Mouse (Mus musculus) c-Kit-positive CD71-positive TER-119-positive erythroid progenitor cells, embryonic 14.5 days (primary cell): ENCODE results near the gene Trim47.
"Not testable (repeated sequence)": the region's sequence is repeated elsewhere in the genome, so short reads cannot be mapped to it uniquely, and the experiment has no call there.

ENCODE experiments used
- DNase-seq: peaks from one replicate; pipeline ENCODE4 v3.0.0-alpha.2; 2013; ENCODE audit warnings: low spot score

Trim47 gene

DNA sequence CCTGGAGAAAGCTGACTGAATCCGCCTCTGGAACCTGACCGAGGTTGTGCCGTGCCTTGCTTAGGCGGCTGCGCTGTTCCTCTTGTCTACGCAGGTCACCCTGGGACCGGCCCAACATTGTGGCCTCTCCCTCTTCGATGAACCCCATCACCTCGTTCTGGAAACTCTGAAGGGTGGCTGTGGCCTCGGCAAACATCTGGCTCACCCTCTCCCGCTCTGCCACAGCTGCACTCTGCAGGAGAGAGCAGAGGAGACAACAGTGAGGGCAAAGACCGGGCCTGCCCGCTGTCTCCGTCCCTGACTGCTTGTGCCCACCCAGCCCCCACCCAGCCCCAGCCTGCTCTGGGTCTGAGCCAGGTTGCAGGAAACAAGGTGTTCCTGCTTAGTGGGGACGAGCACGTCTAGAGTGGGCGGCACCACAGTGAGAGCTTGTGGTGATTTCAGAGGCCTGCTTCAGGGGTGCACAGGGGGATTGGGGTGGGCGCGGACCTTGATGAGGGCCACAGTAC, 19.2 kb downstream of the Trim47 start:
- DNase-seq = no peak

DNA sequence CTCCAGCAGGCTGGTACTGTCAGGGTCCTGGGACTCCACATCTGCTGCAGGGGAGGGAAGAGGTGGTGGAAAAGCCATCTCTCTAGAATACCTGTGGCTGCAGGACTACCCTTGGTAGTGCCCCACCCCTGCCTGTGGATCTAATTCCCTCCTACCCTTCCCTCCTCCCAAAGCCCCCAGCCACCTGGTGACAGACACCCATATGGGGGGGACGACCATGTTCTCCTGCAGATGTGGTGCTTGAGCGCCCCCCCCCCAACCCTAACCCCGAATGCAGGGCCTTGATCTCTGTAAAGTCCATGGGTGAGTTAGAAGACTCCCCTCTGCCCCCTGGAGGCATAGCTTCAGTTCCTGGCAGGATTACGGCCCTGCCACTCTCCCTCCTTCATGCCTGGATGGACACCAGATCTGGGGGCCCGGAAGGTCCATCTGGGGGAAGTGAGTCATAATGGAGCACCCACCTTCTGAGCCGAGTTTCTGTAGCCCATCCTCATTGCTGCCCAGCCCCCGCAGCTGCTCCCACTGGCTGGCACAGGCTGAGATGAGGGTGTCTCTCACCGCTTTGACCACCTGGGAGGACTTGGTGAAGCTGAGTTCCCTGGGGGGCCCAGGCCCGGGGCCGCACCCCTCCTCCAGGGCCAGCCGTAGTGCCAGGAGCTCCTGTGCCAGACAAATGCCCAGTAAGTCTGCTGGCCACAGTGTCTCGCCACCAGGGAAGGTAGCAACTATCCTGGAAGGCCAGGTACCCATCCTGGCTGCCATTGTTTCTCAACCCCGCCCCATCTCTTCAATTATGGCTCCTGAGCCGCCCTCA, 19.8 kb downstream of the Trim47 start:
- no peak for DNase-seq

DNA sequence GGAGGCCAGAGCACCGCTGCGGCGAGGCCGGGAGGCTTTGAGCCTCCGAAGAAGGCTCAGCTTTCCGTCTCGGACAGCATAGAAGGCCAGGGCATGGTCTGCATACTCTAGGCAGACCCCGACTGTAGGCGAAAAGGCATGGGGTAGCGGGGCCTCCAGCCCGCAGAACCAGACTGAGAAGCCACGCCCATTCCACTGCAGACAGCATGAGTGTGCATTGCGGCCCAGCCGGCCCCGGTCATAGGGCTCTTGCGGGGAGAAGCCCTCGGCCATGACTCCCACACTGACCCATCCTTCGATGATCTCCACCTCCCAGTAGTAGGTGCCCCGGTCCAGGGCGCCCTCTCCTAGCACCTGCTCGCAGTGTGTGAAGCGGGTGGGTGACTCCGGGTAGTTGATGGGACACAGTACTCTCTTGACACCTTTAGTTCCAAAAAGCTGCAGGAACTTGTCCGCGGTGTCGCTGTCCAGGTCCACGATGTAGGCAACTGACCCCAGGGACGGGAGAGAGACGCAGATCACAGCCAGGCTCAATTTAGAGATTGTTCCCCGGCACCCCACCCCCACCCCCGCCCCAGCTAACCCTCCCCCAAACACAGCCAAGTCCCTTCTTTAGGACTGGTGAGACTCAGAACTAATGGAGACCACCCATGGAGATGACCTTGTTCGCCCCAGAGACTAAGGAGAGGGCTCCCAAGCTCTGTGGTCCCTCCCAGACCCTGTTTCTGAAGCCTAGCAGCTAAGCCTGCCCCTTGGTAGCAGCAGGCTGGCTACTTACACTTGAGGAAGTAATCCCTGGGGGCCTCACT, 20.7 kb downstream of the Trim47 start:
- no peak for DNase-seq

DNA sequence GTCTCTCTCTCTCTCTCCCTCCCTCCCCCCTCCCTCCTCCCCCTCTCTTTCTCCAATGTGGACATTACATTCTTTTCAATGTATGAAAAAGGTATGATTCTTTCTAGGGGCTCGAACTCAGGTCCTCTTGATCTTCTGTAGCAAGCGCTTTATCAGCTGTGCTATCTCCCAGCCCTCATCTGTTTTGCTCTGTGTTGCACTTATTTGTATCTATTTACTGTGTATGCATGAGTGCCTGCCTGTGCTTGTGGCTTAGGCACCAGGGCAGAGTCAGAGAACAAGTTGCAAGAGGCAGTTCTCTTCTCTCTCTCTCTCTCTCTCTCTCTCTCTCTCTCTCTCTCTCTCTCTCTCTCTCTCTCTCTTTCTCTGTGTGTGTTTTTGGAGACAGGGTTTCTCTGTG, 21.9 kb downstream of the Trim47 start:
- DNase-seq = no peak

DNA sequence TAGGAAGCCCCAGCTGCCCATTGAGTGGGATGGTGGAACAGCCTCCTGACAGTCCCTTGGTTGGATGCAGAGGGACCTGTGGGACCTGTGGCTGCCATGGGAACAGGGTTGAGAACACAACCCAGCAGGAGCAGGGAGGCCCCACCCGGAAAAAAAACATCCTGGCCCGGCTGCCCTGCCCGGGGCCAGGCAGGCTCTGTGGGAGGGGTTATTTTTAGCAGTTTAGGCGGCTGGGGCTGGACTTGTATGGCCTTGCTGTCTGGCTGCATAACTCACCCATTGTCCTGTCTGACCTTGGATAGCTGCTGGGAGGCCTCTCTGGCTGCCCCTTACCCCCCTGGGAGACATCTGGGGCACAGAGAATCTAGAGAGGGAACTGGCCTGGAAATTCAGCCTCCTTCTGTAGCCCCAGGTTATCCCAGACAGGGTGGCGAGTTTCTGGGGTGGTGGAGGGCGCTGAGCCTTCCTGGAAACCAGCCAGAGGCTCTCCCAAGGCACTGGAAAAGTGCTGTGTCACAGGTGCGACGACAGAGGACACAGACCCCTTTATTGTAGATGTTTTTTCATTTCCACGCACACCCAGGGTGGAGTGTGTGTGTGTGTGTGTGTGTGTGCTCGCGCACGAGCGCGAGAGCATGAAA, 22.9 kb downstream of the Trim47 start:
- no peak for DNase-seq

DNA sequence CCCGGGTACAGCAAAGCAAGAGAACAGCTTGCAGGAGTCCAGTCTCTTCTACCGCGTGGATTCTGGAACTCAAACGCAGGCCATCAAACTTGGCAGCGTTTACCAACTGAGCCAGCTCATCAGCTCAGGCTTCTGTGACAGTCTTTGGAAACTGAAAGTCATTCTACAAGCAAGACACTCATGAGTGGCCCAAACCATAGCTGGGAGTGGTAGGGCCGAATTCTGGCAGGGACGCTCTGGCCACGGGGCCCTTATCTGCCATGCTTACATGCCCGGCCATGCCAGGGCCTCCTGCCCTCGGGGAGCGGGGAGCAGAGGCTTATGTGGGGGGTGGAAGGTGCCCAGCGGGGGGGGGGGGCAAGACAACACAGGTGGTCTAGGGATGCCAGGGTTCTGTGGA, 23.4 kb downstream of the Trim47 start:
- DNase-seq = no peak

DNA sequence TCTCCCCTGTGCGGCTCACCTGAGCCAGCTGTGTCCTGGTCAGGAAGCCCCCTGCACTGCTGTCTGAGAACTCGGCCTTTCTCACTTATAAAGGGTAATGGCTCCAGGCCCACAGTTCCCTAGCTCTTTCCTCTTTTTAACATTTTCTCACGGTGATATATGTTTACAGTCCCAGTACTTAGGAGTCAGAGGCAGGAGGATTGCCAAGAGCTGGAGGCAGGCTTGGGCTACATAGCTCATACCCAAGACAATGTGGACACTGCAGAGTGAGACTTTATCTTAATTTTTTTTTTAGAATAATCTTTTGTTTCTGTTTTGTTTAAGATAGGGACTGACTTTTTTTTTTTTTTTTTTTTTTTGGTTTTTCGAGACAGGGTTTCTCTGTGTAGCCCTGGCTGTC, 24.5 kb downstream of the Trim47 start:
- DNase-seq = no peak

DNA sequence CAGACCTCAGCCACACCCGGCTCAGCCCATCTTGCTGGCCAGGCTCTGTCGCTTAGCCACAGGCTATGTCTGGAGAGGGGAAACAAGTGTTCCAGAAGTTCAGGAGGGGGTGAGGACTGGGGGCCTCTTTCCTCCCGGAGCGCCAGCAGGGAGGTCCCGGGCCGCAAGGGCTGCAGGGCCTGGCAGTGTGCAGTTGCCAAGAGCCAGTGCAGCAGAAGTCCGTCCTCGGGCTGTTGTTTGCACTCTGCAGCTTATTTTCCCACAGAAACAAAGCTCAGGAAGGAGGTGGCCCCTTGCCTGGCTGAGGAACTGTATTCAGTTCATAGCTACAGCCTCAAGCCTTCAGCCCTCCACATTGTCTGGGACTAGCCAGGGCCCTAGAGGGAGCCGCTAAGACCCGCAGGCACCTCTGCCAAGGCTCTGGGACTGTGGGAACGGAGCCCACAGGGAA, 25.1 kb downstream of the Trim47 start:
- no peak for DNase-seq

DNA sequence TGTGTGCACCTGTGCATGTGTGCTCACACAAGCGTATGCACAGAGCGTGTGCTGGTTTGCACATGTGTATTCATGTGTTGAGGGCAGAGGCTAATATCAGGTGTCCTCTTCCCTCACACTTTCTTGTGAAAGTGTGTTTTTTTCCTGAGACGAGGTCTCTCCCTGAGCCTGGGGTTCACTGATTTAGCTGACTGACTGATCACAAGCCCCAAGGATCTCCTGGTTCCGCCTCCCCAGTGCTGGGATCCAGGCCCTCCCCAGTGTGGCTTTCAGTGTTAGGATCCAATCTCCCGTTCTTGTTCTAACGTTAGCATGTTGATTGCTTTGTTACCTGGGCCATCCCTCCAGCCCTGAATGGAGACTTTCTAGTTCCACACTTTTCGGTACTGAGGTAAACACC, 26.2 kb downstream of the Trim47 start:
- no peak for DNase-seq

DNA sequence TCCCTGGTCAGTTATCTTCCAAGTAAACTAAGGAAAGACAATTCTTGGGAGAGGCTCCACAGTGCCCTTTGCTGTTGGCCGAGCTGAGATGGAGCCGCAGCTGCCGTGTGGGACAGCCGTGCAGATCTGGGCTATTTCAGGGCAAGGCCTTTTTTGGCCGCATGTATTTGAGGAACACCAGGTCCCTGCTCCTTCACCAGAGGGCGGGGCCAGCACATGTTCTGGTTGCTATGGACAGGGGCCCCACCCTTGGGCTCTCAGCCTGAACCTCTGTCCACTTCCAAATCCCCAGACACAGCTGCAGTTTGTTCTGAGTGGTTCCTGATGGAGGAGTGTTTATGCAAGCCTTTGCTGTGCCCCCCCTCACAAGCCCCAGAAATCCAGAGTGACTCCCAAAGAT, 26.6 kb downstream of the Trim47 start:
- no peak for DNase-seq

DNA sequence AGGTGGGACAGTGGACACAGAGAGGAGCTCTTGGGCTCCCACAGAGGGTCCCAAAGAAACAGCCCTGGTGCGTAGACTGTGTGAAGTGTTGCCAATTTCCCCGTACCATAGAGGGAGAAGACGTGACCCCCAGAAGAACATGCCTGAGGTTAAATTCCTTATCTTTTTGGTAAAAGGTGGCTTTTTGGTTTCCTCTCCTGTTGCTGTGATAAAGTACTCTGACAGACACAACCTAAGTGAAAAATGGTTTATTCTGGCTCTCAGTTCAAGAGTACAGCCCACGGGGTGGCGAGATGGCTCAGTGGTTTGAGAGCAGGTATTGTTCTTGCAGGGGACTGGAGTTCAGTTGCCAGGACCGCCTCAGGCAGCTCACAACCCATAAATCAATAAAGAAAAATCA, 27.5 kb downstream of the Trim47 start:
- DNase-seq = no peak

DNA sequence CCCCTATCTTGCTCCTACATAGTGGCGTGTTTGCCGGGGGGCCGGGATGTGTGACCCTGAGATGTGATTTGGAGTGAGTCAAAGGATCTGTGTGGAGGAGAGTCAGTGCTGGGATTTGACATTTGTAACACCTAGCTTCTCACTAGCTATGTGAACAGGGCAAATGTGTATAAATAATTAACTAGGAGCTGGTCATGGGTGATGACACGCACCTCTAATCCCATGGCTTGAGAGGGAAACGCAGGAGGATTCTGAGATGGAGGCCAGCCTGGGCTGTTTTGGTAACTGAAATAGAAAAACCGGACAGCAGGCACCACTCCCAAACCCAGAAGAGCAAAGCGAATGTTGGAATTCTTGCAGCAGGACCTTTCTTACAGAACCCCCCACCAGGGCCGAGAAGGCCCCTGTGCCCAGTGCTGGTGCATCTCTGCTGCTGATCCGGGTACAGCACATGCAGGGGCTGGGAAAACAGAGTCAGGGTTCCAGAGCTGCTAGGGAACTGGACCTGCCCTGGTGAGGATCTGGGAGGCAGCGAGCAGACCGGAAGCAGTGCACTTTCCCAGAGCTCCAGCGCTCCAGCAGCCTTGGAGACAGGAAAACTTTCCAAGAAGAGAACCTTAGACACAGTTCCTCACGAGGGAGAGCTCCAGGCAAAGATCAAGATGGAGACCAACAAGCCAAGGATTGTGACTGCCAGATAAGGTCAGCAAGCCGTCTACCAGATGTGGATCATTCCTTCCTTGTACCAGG, 28.1 kb downstream of the Trim47 start:
- DNase-seq = no peak

DNA sequence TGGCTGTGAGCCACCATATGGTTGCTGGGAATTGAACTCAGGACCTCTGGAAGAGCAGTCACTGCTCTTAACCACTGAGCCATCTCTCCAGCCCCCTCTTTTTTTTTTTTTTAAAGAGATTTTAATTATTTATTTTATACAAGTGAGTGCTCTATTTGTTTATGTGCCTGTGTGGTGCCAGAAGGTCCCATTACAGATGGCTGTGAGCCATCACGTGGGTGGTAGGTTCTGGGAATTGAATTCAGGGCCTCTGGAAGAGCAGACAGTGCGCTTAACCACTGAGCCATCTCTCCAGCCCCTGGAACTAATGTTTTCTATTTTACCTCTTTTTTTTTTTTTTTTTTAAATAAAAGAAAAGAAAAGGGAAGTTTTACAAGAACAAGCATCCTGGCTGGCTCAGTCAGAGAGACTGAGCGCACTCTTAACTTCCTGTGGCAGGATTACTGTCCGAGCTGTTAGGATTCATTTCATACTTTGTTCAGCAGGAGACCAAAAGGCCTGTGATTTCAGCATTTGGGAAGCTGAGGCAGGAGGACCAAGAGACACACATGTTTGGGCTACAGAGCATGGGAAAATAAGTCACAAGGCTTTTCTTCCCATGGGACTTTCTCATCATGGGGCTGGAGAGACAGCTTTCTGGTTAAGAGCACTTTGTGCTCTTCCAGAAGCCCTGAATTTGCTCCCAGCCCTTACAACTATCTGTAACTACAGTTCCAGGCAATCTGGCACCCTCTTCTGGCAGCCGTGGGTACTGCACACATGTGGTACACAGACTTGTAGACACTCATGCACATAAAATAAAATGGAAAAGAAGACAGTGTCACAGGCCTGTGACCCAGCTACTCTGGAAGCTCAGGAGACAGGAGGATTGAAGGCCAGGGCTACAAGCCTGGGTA, 30.5 kb downstream of the Trim47 start:
- DNase-seq = peak; percentile 56

DNA sequence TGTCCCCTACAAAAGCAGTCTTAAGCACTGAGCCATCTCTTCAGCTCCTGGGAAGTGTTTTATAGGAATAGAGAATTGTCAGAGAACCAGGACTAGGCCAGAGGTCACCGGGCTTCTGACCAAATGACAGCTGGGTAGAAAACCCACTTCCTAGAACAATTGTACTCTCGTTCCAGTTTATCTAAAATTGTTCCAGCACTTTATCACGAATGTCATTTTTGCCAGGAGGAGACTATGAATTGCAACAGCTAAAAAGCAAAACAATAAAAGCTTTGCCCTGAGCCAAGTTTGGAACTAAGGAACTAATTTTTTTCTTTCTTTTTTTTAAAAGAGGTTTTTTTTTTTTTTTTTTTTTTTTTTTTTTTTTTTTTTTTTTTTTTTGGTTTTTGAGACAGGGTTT, 31.4 kb downstream of the Trim47 start:
- DNase-seq = no peak

DNA sequence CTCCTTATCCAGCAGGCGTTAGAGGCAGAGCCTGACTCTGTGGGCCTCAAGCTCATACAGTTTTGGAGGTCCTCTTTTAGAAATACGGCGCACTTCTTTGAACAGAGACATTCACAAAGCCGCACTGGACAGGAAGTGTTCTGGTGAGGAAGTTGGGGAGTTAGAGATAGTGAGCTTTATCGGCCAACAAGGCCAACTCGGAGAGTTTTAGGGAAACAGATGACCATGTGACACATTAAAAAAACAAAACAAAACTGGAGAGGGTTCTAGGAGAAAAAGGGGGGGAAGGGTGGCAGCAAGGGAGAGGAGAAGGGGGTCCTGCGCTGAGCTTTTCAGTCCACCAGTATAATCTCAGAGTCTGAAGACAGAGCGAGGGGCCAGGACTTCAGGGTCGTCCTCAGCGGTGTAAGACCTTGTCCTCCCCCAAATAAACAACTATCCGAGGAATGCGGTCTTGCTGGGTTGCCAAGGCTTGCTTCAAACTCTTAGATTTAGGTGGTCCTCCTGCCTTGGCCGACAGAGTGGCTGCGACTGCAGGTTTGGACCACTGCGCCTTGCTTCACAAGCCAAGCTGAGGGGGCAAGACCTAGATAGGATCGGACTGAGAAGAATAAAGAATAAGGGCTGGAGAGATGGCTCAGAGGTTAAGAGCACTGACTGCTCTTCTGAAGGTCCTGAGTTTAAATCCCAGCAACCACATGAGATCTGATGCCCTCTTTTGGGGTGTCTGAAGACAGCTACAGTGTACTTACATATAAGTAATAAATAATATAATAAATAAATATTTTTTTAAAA, 33.0 kb downstream of the Trim47 start:
- no peak for DNase-seq

DNA sequence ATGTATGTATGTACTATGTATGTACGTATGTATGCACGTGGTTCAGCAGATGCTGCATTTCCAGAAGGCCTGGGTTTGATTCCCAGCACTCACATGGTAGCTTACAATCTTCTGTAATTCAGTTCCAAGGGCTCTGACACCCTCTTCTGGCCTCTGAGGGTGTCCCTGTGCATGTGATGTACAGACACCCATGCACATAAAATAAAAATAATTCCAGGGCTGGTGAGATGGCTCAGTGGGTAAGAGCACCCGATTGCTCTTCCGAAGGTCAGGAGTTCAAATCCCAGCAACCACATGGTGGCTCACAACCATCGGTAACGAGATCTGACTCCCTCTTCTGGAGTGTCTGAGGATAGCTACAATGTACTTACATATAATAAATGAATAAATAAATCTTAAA, 34.1 kb downstream of the Trim47 start:
- DNase-seq = not testable (repeated sequence)

DNA sequence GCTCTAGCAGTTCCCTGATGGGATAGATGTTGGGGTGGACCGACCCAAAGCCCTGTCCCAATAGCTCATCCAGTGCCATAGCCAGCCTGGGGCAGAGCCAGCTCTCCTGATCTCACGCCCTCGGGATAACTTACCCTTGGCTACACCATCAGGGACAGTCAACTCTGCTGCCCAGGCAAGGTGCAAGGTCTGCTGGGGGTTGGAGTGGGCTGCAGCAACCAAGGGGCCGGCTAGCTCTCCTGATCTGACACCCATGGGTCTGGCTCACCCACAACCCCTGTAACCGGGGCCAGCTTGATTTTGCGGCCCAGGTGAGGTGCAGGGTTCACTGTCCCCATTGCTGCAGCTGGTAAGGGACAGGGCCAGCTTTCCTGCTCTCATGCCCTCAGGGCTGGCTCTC, 35.4 kb downstream of the Trim47 start:
- no peak for DNase-seq

DNA sequence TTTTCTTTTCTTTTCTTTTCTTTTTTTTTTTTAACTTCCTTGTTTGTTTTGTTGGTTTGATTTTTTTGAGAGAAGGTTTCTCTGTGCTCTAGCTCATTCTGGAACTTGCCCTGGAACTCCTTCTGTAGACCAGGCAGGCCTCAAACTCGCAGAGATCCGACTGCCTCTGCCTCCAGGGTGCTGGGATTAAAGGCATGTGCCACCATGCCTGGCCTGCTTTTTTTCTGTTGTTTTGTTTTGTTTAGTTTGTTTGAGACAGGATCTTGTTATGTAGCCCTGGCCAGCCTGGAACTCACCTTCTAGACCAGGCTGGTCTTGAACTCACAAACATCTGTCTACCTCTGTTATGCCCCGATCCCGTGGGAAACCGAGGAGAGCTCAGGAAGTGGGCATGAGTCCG, 37.5 kb downstream of the Trim47 start:
- no peak for DNase-seq

DNA sequence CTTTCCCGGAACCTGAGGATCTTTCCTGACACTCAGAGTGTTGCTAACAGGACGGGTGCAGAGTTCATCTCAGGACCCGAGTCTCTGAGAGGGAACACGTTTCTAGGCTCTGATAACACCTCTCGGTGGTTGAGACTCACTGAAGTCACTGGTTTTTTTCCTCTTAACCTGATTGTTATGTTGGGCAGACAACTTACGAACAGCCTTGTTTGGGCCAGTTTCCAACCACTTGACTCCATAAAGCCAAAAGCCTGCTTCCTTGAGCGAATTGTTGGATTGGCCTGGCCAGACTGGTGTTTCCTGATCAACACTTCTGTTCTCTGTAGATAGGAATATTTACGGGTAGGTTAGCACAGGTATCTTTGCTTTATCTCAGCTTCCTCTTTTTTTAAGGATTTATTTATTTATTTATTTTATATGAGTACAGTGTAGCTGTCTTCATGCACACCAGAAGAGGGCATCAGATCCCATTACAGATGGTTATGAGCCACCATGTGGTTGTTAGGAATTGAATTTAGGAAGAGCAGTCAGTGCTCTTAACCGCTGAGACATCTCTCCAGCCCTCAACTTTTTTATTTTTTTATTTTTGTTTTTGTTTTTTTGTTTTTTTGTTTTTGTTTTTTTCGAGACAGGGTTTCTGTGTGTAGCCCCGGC, 38.1 kb downstream of the Trim47 start:
- no peak for DNase-seq

DNA sequence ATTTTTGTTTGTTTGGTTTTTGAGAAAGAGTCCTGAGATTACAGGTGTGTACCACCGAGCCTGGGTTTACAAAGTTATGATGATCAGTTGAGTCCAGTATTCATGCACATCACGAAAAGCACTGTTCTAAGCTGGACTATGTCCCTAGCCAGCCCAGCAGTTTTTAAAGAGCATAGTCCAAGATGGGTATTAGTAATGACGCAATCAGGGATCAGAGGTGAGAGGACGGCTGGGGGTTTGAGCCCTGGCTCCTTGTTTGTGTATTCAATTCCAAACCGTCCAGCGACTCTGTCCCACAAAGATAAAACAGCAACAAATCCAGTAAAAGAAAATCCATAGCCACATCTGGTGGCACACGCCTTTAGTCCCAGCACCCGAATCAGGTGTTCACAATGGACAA, 38.8 kb downstream of the Trim47 start:
- no peak for DNase-seq
